Mouse (Mus musculus) heart, postnatal 0 days (tissue): ENCODE results near the gene Vmn1r36.
"Not testable (repeated sequence)": the region's sequence is repeated elsewhere in the genome, so short reads cannot be mapped to it uniquely, and the experiment has no call there.

ENCODE experiments used
- CTCF ChIP-seq: IDR thresholded peaks from 2 replicates; pipeline ENCODE4 v1.5.1; 2016; ENCODE audit warnings: antibody characterized with exemption, control low read depth, low read depth
- EP300 ChIP-seq: IDR thresholded peaks from 2 replicates; pipeline ENCODE4 v1.6.1; 2016; ENCODE audit warnings: antibody characterized with exemption, low read depth

- not testable (repeated sequence) for TF ChIP-seq CTCF, EP300
Measured at GRCm38 (mm10) chr6:66719068-66719467, at the start of gene Vmn1r36.
